Mouse (Mus musculus): ENCODE results near the gene Tnni3. TPM values are rescaled to one million over a fixed set of nuclear protein-coding genes. Genes with fewer than 3 reads are reported as not detected.
A peak's percentile ranks its signal among the peaks of the same experiment; 100 is the strongest.

Tnni3 gene
- polyA plus RNA-seq, 1 experiment from 2014 or later = 2.9 TPM

DNA sequence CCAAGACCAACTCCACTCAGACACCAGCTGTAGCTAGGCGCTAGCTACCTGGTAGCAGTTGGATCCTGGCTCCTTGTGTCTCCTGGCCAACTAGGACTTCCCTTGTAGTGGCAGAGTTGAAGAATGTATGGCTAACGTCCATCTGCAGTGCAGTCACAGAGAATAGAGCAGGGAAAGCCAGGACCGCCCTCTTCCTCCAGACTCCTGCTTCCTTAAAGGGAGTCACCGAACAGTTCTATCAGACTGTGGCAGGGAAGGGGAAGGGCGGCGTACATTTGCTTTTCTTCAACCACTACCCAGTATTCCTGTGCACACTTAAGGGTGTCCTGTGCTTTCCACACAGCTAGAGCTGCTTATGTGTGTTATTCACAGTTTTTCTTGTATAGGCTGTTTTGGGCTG is 32.7 kb downstream of the Tnni3 start:
- Histone ChIP-seq H3K27ac (no peak overlapping the region), H3K9me3 (no peaks in the 10 kb centered on the region), H3K9ac (no peak overlapping the region), H3K4me1 (no peaks in the 10 kb centered on the region), H3K36me3 (peaks cover 66% of the 10 kb centered on the region), H3K4me3 (no peak overlapping the region), H3K27me3 (replicated peaks) (no peaks in the 10 kb centered on the region), H3K4me2 (replicated peaks) (no peak overlapping the region)
- 88% methylated on average over 6 of the region's 6 CpGs for WGBS
- no peak for ATAC-seq (ENCODE audit: low FRiP score, low read depth)

- Histone ChIP-seq H3K27ac (no peak overlapping the region), H3K9ac (no peak overlapping the region), H3K4me1 (peaks cover 9% of the 10 kb centered on the region), H3K4me2 (replicated peaks) (no peak overlapping the region), H3K36me3 (peaks cover 61% of the 10 kb centered on the region), H3K9me3 (no peaks in the 10 kb centered on the region), H3K4me3 (no peak overlapping the region), H3K27me3 (replicated peaks) (0 out of 2 replicates have a peak, but pooled peaks cover 1% of the 10 kb centered on the region)
- ATAC-seq (ENCODE audit: low FRiP score, low read depth) = no peak
- WGBS = 92% methylated on average over 12 of the region's 12 CpGs
Measured at GRCm38 (mm10) chr7:4482281-4482680, 41.7 kb downstream of the Tnni3 start.

- ATAC-seq (ENCODE audit: low FRiP score, low read depth) = no peak
- H3K4me1 ChIP-seq = peaks cover 9% of the 10 kb centered on the region
- H3K9me3 ChIP-seq = no peaks in the 10 kb centered on the region
- no peak overlapping the region for H3K27ac ChIP-seq
- 16% methylated on average over 6 of the region's 6 CpGs for WGBS
- H3K9ac ChIP-seq = no peak overlapping the region
- H3K27me3 ChIP-seq (replicated peaks) = peaks cover 15% of the 10 kb centered on the region
- no peak overlapping the region for H3K4me3 ChIP-seq
- no peak overlapping the region; the same call in 1 of the 2 replicates for H3K4me2 ChIP-seq (replicated peaks)
- peaks cover 40% of the 10 kb centered on the region for H3K36me3 ChIP-seq
Measured at GRCm38 (mm10) chr7:4479674-4480073, 44.4 kb downstream of the Tnni3 start.

GRCm38 (mm10) chr7:4478796-4479291 is 45.2 kb downstream of the Tnni3 start:
- WGBS = 2% methylated on average over 16 of the region's 16 CpGs
- Histone ChIP-seq H3K4me3 (peak overlapping the region; percentile 41), H3K36me3 (peaks cover 31% of the 10 kb centered on the region), H3K9ac (peak overlapping the region; percentile 54; the same call in 1 of the 2 replicates), H3K4me1 (peaks cover 9% of the 10 kb centered on the region), H3K27ac (0 out of 2 replicates have a peak overlapping the region, but pooled peaks have one; percentile 27), H3K27me3 (replicated peaks) (peaks cover 23% of the 10 kb centered on the region), H3K9me3 (no peaks in the 10 kb centered on the region), H3K4me2 (replicated peaks) (peak overlapping the region; percentile 83)
- ATAC-seq (ENCODE audit: low FRiP score, low read depth) = peak; percentile 30

GRCm38 (mm10) chr7:4478021-4478795 is 45.8 kb downstream of the Tnni3 start:
- peaks cover 30% of the 10 kb centered on the region for H3K27me3 ChIP-seq (replicated peaks)
- H3K4me2 ChIP-seq (replicated peaks) = peak overlapping the region; percentile 83
- H3K4me3 ChIP-seq = peak overlapping the region; percentile 41
- H3K4me1 ChIP-seq = peaks cover 9% of the 10 kb centered on the region
- peak overlapping the region; percentile 54 for H3K9ac ChIP-seq
- H3K9me3 ChIP-seq = no peaks in the 10 kb centered on the region
- under 1% methylated on average over 39 of the region's 39 CpGs for WGBS
- peaks cover 25% of the 10 kb centered on the region for H3K36me3 ChIP-seq
- ATAC-seq (ENCODE audit: low FRiP score, low read depth) = peak; percentile 96
- H3K27ac ChIP-seq = peak overlapping the region; percentile 47; the same call in 1 of the 2 replicates

DNA sequence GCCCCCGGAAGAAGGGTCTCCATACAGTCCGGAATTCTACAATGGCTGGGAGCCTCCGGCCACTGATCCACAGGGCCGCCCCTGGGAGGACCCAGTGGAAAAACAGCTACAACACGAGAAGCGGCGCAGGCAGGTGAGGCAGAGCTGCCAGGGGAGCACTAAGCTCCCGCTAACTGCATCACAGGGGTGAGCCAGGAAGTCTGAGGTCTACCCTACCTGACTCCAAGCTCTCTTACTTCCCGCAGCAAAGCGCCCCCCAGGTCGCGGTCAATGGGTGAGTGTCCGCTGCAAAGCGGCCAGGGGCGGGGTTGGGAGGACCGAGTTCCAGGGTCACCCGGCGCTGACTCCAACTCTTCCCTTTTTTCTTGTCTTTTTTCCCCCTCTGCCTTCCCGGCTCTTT is 50.1 kb downstream of the Tnni3 start:
- Histone ChIP-seq H3K27ac (no peak overlapping the region), H3K27me3 (replicated peaks) (peaks cover 53% of the 10 kb centered on the region), H3K36me3 (no peaks in the 10 kb centered on the region), H3K9me3 (no peaks in the 10 kb centered on the region), H3K4me2 (replicated peaks) (no peak overlapping the region), H3K9ac (no peak overlapping the region), H3K4me1 (peaks cover 11% of the 10 kb centered on the region), H3K4me3 (no peak overlapping the region)
- no peak for ATAC-seq (ENCODE audit: low FRiP score, low read depth)
- WGBS = 8% methylated on average over 19 of the region's 19 CpGs

DNA sequence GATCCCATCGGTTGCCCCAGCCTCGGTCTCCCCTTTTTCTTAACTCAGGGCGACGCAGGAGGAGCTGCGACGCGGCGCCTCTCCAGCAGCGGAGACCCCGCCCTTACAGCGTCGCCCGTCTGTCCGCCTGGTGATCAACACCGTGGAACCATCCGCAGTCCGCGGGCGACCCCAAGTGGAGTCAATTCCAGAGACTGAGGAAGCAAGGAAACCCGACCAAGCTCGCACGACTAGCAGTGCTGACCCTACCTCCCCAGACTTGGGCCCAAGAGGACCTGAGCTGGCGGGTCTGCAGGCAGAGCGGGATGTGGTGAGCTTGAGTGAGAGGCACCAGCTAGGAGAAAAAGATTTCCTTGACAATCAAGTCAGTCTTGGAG is 52.9 kb downstream of the Tnni3 start:
- Histone ChIP-seq H3K4me3 (peak overlapping the region; percentile 38), H3K36me3 (no peaks in the 10 kb centered on the region), H3K9ac (peak overlapping the region; percentile 38; the same call in 1 of the 2 replicates), H3K4me2 (replicated peaks) (peak overlapping the region; percentile 68), H3K27me3 (replicated peaks) (peaks cover 54% of the 10 kb centered on the region), H3K9me3 (no peaks in the 10 kb centered on the region), H3K4me1 (peaks cover 8% of the 10 kb centered on the region; the same call in 1 of the 2 replicates), H3K27ac (no peak overlapping the region)
- peak; percentile 83 for ATAC-seq (ENCODE audit: low FRiP score, low read depth)
- 1% methylated on average over 24 of the region's 24 CpGs for WGBS

DNA sequence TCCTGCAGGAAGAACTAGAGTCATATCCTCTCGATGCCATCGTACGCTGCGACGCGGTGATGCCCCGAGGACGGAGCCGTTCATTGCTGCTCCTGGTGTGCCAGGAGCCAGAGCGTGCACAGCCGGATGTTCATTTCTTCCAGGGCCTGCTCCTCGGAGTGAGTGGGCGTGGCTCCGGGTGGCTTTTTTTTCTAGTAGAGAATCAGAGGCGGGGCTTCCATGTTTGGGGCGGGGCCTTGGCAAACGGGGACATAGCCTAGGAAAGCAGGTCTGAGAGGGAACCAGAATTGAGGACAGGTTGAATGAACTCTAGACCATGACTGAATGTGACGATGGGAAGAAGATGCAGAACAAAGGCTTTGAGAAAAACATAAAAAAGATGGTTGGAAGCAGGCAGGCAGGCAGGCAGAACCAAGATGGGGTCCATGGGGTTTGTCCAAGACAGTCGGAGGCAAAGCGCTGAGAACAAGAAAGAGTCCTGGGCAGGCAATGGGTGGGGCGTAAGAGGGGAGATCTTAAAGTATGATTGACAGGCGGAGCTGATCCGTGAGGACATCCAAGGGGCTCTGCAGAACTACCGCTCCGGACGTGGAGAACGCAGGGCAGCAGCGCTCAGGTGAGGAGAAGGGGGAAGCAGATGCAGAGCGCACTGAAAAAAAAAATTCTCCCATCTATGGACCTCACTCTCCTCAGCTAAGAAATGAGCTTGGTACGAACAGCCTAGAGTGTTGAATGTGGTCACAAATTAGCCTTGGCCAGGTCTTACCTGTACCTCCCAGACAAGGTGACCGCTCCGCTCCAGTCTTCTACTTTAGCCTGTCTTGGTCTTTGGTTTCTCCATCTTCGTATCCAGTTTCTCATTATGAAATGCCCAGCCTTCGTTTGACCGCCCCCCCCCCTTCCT is 53.5 kb downstream of the Tnni3 start:
- Histone ChIP-seq H3K27ac (no peak overlapping the region), H3K9me3 (no peaks in the 10 kb centered on the region), H3K4me2 (replicated peaks) (peak overlapping the region; percentile 68), H3K27me3 (replicated peaks) (peaks cover 48% of the 10 kb centered on the region), H3K4me1 (peaks cover 8% of the 10 kb centered on the region; the same call in 1 of the 2 replicates), H3K9ac (peak overlapping the region; percentile 38; the same call in 1 of the 2 replicates), H3K36me3 (no peaks in the 10 kb centered on the region), H3K4me3 (peak overlapping the region; percentile 38)
- WGBS = 4% methylated on average over 35 of the region's 35 CpGs
- ATAC-seq (ENCODE audit: low FRiP score, low read depth) = peak; percentile 61

Other genes with a start within 250 kb of the Tnni3 start
- not detected in 2 replicates for gene Ncr1, start 186.5 kb downstream of the Tnni3 start, polyA plus RNA-seq (2016; fragmentation: Nextera tagmentation; extraction: Ambion mirVana)
- gene Gp6, start 126.5 kb downstream of the Tnni3 start, polyA plus RNA-seq (2016; fragmentation: Nextera tagmentation; extraction: Ambion mirVana) = 0.36 and 0.68 TPM in 2 replicates
- gene Rdh13, start 78.6 kb downstream of the Tnni3 start, polyA plus RNA-seq (2016; fragmentation: Nextera tagmentation; extraction: Ambion mirVana) = 29.0 and 29.8 TPM in 2 replicates
- gene Eps8l1, start 63.6 kb downstream of the Tnni3 start, polyA plus RNA-seq (2016; fragmentation: Nextera tagmentation; extraction: Ambion mirVana) = 8.7 and 8.9 TPM in 2 replicates
- 61.1 and 72.5 TPM in 2 replicates for gene Ppp1r12c, start 22.5 kb downstream of the Tnni3 start, polyA plus RNA-seq (2016; fragmentation: Nextera tagmentation; extraction: Ambion mirVana)
- gene Tnnt1, start 7.8 kb downstream of the Tnni3 start, polyA plus RNA-seq (2016; fragmentation: Nextera tagmentation; extraction: Ambion mirVana) = 58.1 and 75.1 TPM in 2 replicates
- 1.2 and 1.7 TPM in 2 replicates for gene Dnaaf3, start 8.2 kb upstream of the Tnni3 start, polyA plus RNA-seq (2016; fragmentation: Nextera tagmentation; extraction: Ambion mirVana)
- 27.9 and 28.6 TPM in 2 replicates for gene Syt5, start 23.3 kb upstream of the Tnni3 start, polyA plus RNA-seq (2016; fragmentation: Nextera tagmentation; extraction: Ambion mirVana)
- gene Ptprh, start 79.8 kb upstream of the Tnni3 start, polyA plus RNA-seq (2016; fragmentation: Nextera tagmentation; extraction: Ambion mirVana) = not detected in 2 replicates
- gene Tmem86b, start 107.2 kb upstream of the Tnni3 start, polyA plus RNA-seq (2016; fragmentation: Nextera tagmentation; extraction: Ambion mirVana) = 3.5 and 4.0 TPM in 2 replicates
- 11.1 and 13.9 TPM in 2 replicates for gene Ppp6r1, start 134.8 kb upstream of the Tnni3 start, polyA plus RNA-seq (2016; fragmentation: Nextera tagmentation; extraction: Ambion mirVana)
- 119 and 122 TPM in 2 replicates for gene Hspbp1, start 160.8 kb upstream of the Tnni3 start, polyA plus RNA-seq (2016; fragmentation: Nextera tagmentation; extraction: Ambion mirVana)
- gene Brsk1, start 166.4 kb upstream of the Tnni3 start, polyA plus RNA-seq (2016; fragmentation: Nextera tagmentation; extraction: Ambion mirVana) = 5.0 and 5.5 TPM in 2 replicates
- gene Tmem150b, start 201.0 kb upstream of the Tnni3 start, polyA plus RNA-seq (2016; fragmentation: Nextera tagmentation; extraction: Ambion mirVana) = 0.11 and 0.14 TPM in 2 replicates
- gene Kmt5c, start 215.9 kb upstream of the Tnni3 start, polyA plus RNA-seq (2016; fragmentation: Nextera tagmentation; extraction: Ambion mirVana) = 96.5 and 98.5 TPM in 2 replicates
- gene Cox6b2, start 228.9 kb upstream of the Tnni3 start, polyA plus RNA-seq (2016; fragmentation: Nextera tagmentation; extraction: Ambion mirVana) = 27.3 and 33.4 TPM in 2 replicates
- not detected in 2 replicates for gene Fam71e2, start 247.1 kb upstream of the Tnni3 start, polyA plus RNA-seq (2016; fragmentation: Nextera tagmentation; extraction: Ambion mirVana)

Measured in neural tube, embryonic 12.5 days (tissue).